In genomic region chr2:3717268-3717667, GRCm38 (mm10) we compare ENCODE assay signal across 15 mouse cellular contexts.
A peak's percentile ranks its signal among the peaks of the same experiment; 100 is the strongest.
DNase-seq lines count a peak whose midpoint lies in the region; ATAC-seq and TF ChIP-seq lines count a peak whose summit lies in the region.
"Had no signal": no experiment of that assay in that cellular context is flagged by ENCODE, and none has a peak within 500 bp of the region (broad histone marks: within the 10 kb centered on the region; RNA-seq: fewer than 3 reads in every experiment).

No protein-coding gene starts in this region.

- no peak overlapping the region for H3K9ac ChIP-seq in heart, embryonic 11.5 days (ENCODE audit: low read depth, low read length)
- H3K9ac ChIP-seq in liver, embryonic 15.5 days: no peak overlapping the region
- no peak overlapping the region for H3K9ac ChIP-seq in stomach, postnatal 0 days (ENCODE audit: low read length)
- H3K9ac ChIP-seq: forebrain, embryonic 13.5 days; hindbrain, embryonic 14.5 days had no signal

- 41% methylated on average over 5 of the region's 5 CpGs for WGBS in heart, embryonic 11.5 days (ENCODE audit: insufficient replicate concordance)
- 8% methylated on average over 5 of the region's 5 CpGs for WGBS in thymus, adult 2 months
- WGBS in liver, embryonic 15.5 days (ENCODE audit: insufficient replicate concordance): 22% methylated on average over 5 of the region's 5 CpGs
- 72% methylated on average over 5 of the region's 5 CpGs for WGBS in stomach, postnatal 0 days

- H3K4me2 ChIP-seq in heart, embryonic 11.5 days: 0 out of 2 replicates have a peak overlapping the region, but pooled peaks have one; percentile 43
- peak overlapping the region; percentile 25; the same call in 1 of the 2 replicates for H3K4me2 ChIP-seq in liver, embryonic 15.5 days
- no peak overlapping the region for H3K4me2 ChIP-seq in stomach, postnatal 0 days (replicated peaks; ENCODE audit: low read depth)
- H3K4me2 ChIP-seq: forebrain, embryonic 13.5 days; hindbrain, embryonic 14.5 days had no signal

- H3K4me1 ChIP-seq in heart, embryonic 11.5 days (ENCODE audit: control insufficient read depth, insufficient read depth, low read length): peaks cover 16% of the 10 kb centered on the region
- H3K4me1 ChIP-seq in thymus, adult 2 months (replicated peaks; ENCODE audit: control insufficient read depth, insufficient read depth, low read length): peaks cover 40% of the 10 kb centered on the region
- peaks cover 54% of the 10 kb centered on the region for H3K4me1 ChIP-seq in liver, embryonic 15.5 days (replicated peaks)
- H3K4me1 ChIP-seq in stomach, postnatal 0 days (replicated peaks; ENCODE audit: control insufficient read depth, insufficient read depth): peaks cover 4% of the 10 kb centered on the region

- ATAC-seq in heart, embryonic 11.5 days (replicated peaks; ENCODE audit: insufficient number of reproducible peaks, low FRiP score, low TSS enrichment): no peak
- no peak for ATAC-seq in liver, embryonic 15.5 days (ENCODE audit: insufficient read depth)
- ATAC-seq in stomach, postnatal 0 days (ENCODE audit: low FRiP score, low TSS enrichment): no peak
- ATAC-seq: forebrain, embryonic 13.5 days; lung, postnatal 0 days had no signal

- TF ChIP-seq EP300 in stomach, postnatal 0 days (optimal IDR thresholded peaks at IDR 0.05): no peak

- DNase-seq in heart, postnatal 4 days: no peak
- no peak for DNase-seq in thymus, adult 2 months
- no peak for DNase-seq in thymus, postnatal 4 days
- DNase-seq in stomach, postnatal 0 days (ENCODE audit: low spot score): peak; percentile 9
- DNase-seq in ovary, adult 18-20 months (ENCODE audit: low spot score): no peak
- DNase-seq in lung, postnatal 36 days: no peak
- DNase-seq: embryo, embryonic 11 days; gastrocnemius, postnatal 25 days; kidney, postnatal 36 days; right cerebral cortex, postnatal 14 days had no signal

- TF ChIP-seq CTCF in thymus, adult 2 months (IDR thresholded peaks at IDR 0.05; ENCODE audit: borderline replicate concordance, control insufficient read depth, extremely low read depth, insufficient read depth, low read length, poor library complexity): no peak
- TF ChIP-seq CTCF in stomach, postnatal 0 days (IDR thresholded peaks at IDR 0.05; ENCODE audit: low read depth): no peak

- H3K4me3 ChIP-seq in heart, embryonic 11.5 days (ENCODE audit: low read depth, low read length): no peak overlapping the region
- H3K4me3 ChIP-seq in thymus, adult 2 months (ENCODE audit: control insufficient read depth, insufficient read depth, low read length): peak overlapping the region; percentile 12; the same call in 1 of the 2 replicates
- no peak overlapping the region for H3K4me3 ChIP-seq in liver, embryonic 15.5 days (replicated peaks)
- no peak overlapping the region for H3K4me3 ChIP-seq in stomach, postnatal 0 days (ENCODE audit: low read depth, low read length)
- H3K4me3 ChIP-seq: forebrain, embryonic 13.5 days had no signal

- H3K27ac ChIP-seq in heart, embryonic 11.5 days (ENCODE audit: low read depth, low read length): no peak overlapping the region
- peak overlapping the region; percentile 77 for H3K27ac ChIP-seq in thymus, adult 2 months (ENCODE audit: control insufficient read depth, insufficient read depth, low read length)
- H3K27ac ChIP-seq in liver, embryonic 15.5 days (replicated peaks): no peak overlapping the region
- no peak overlapping the region for H3K27ac ChIP-seq in stomach, postnatal 0 days (replicated peaks)
- H3K27ac ChIP-seq: forebrain, embryonic 13.5 days; hindbrain, embryonic 14.5 days had no signal

- no peaks in the 10 kb centered on the region for H3K9me3 ChIP-seq in heart, embryonic 11.5 days (replicated peaks; ENCODE audit: control insufficient read depth, low read length)
- no peaks in the 10 kb centered on the region for H3K9me3 ChIP-seq in liver, embryonic 15.5 days (replicated peaks)
- no peaks in the 10 kb centered on the region for H3K9me3 ChIP-seq in stomach, postnatal 0 days (ENCODE audit: control insufficient read depth, low read length)
- H3K9me3 ChIP-seq: forebrain, embryonic 13.5 days had no signal

- no peak for TF ChIP-seq POLR2A in thymus, adult 2 months (IDR thresholded peaks at IDR 0.05; ENCODE audit: control insufficient read depth, extremely low read depth, insufficient read depth, low read length, poor library complexity)

- no peaks in the 10 kb centered on the region for H3K27me3 ChIP-seq in heart, embryonic 11.5 days (ENCODE audit: control insufficient read depth, insufficient read depth, low read length)
- no peaks in the 10 kb centered on the region for H3K27me3 ChIP-seq in thymus, adult 2 months (ENCODE audit: control insufficient read depth, insufficient read depth, low read length)
- H3K27me3 ChIP-seq in liver, embryonic 15.5 days: peaks cover 7% of the 10 kb centered on the region
- H3K27me3 ChIP-seq in stomach, postnatal 0 days (ENCODE audit: control insufficient read depth, insufficient read depth, low read length): no peaks in the 10 kb centered on the region
- H3K27me3 ChIP-seq: forebrain, embryonic 13.5 days had no signal

- no peaks in the 10 kb centered on the region for H3K36me3 ChIP-seq in heart, embryonic 11.5 days (ENCODE audit: control insufficient read depth, insufficient read depth, low read length)
- H3K36me3 ChIP-seq in thymus, adult 2 months (ENCODE audit: control insufficient read depth, insufficient read depth, low read length): no peaks in the 10 kb centered on the region
- H3K36me3 ChIP-seq in liver, embryonic 15.5 days (replicated peaks): no peaks in the 10 kb centered on the region
- H3K36me3 ChIP-seq in stomach, postnatal 0 days (ENCODE audit: control insufficient read depth, insufficient read depth, low read length): no peaks in the 10 kb centered on the region
